Mouse (Mus musculus) CH12.LX (cell line): ENCODE measurements around the gene Ubl4b.

Experiments used
- CTCF ChIP-seq, 2 experiments: IDR thresholded peaks in 1 of 2; conservative IDR thresholded peaks in 1 of 2; 2 replicates each; pipeline ENCODE4 v1.5.1; 2011 to 2012; ENCODE audit warnings: low read depth in 2 of 2, low read length in 2 of 2, improper control_type of control experiment in 1 of 2, inconsistent platforms in 1 of 2, mild to moderate bottlenecking in 1 of 2, moderate library complexity in 1 of 2
- ETS1 ChIP-seq: conservative IDR thresholded peaks from 2 replicates; pipeline ENCODE4 v1.6.1; 2012; ENCODE audit warnings: low read depth, mild to moderate bottlenecking, inconsistent platforms, low read length, improper control_type of control experiment, moderate library complexity
- NRF1 ChIP-seq: IDR thresholded peaks from 2 replicates; pipeline ENCODE4 v1.6.1; 2014; ENCODE audit warnings: low read depth, mild to moderate bottlenecking, inconsistent platforms, low read length, improper control_type of control experiment, moderate library complexity
- POLR2A ChIP-seq: IDR thresholded peaks from 2 replicates; pipeline ENCODE4 v1.6.1; 2011; ENCODE audit warnings: low read depth, mild to moderate bottlenecking, improper control_type of control experiment, low read length
- POLR2AphosphoS2 ChIP-seq: IDR thresholded peaks from 2 replicates; pipeline ENCODE4 v1.6.1; 2011; ENCODE audit warnings: low read depth, low read length, improper control_type of control experiment

- TF ChIP-seq ETS1 (no peak), NRF1 (no peak), CTCF (conservative IDR thresholded peaks at IDR 0.05 in 1 of 2, IDR thresholded peaks at IDR 0.05 in 1 of 2; ENCODE audit: low read depth in 2 of 2, low read length in 2 of 2) (no peak), POLR2AphosphoS2 (no peak), POLR2A (no peak)
These were observed 13.8 kb upstream of the Ubl4b start for GRCm38 (mm10) chr3:107568721-107569120.
